Mouse (Mus musculus): Measurements from ENCODE around the gene Mylip. TPM values are rescaled to one million over a fixed set of nuclear protein-coding genes. Genes with fewer than 3 reads are reported as not detected.
A peak's percentile ranks its signal among the peaks of the same experiment; 100 is the strongest.

Mylip gene
- polyA plus RNA-seq, 1 experiment from 2014 or later, result 7.8 TPM

DNA sequence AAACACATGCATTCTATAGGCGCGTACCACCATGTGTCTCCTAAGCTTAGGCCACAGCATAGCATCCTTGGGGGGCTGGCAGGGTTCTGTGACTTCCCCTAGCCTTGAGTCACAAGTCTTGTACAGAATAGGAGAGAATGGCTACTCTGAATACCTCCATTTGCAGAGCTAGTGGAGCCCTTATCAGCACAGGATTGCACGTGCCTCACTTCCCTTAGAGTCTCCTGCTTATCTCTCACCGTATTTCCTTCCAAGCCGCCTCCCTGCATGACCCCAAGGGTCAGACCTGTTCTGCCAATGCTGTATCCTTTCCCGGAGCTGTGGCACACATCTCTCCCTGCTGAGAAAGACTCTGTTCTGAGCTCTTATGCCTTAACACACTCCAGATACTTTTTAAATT lies 17.2 kb downstream of the Mylip start:
- no peak for DNase-seq (ENCODE audit: low spot score)
- no peak overlapping the region for H3K4me2 ChIP-seq (replicated peaks; ENCODE audit: low read depth, low read length)
- H3K27me3 ChIP-seq (ENCODE audit: control insufficient read depth, insufficient read depth, low read length), result no peaks in the 10 kb centered on the region
- H3K9me3 ChIP-seq (ENCODE audit: control insufficient read depth, low read length), result no peaks in the 10 kb centered on the region
- H3K4me1 ChIP-seq (replicated peaks; ENCODE audit: control insufficient read depth, insufficient read depth, low read length), result no peaks in the 10 kb centered on the region
- no peak overlapping the region for H3K27ac ChIP-seq (ENCODE audit: low read depth, low read length)
- WGBS, result 77% methylated on average over 6 of the region's 6 CpGs
- no peak for ATAC-seq (ENCODE audit: low FRiP score)
- H3K9ac ChIP-seq (ENCODE audit: low read depth, low read length), result no peak overlapping the region
- H3K4me3 ChIP-seq (ENCODE audit: low read depth, low read length), result no peak overlapping the region
- peaks cover 3% of the 10 kb centered on the region; the same call in 1 of the 2 replicates for H3K36me3 ChIP-seq (ENCODE audit: control insufficient read depth, insufficient read depth, low read length)

DNA sequence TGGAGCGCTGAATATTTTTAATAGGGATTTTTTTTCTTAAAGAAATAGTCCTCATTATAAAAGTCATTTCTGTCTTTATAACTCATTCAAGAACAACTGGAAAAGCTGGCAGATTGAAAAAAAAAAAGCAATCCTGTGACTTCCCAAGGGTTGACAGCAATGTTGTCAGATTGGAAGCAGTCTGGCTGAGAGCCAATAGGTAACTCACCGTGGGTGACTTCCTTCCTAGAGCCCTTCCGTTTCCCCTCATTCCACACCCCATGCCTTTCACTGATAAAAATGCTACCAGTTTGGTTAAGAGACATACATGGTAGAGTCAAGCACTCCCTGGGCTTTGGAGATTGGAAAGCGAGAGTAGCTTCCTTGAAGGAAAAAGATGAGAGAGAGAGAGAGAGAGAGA lies 21.4 kb downstream of the Mylip start:
- ATAC-seq (ENCODE audit: low FRiP score), result no peak

DNA sequence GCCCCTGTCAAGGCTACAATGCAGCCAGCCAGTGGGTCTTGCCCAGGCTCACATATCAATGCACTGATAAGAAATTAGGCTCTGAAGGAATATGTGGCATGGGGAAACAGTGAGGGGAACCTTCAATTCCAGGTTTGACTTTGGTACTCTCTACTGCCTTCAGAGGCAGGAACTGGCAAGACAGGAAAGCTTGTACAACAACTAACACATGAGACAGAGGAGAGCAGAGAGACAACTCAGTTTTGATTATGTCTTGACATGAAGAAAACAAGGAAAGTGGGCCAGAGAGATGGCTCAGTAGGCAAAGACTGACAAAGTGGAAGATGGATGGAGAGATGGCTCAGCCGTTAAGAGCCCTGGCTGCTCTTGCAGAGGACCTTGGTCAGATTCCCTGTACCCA lies 23.5 kb downstream of the Mylip start:
- H3K36me3 ChIP-seq (ENCODE audit: control insufficient read depth, insufficient read depth, low read length), result peaks cover 3% of the 10 kb centered on the region; the same call in 1 of the 2 replicates
- 94% methylated on average over 1 of the region's 1 CpGs for WGBS
- no peak for DNase-seq (ENCODE audit: low spot score)

More for the DNA sequence above, 21.4 kb downstream of the Mylip start:
- DNase-seq (ENCODE audit: low spot score), result no peak
- Histone ChIP-seq H3K9ac (ENCODE audit: low read depth, low read length) (no peak overlapping the region), H3K4me2 (replicated peaks; ENCODE audit: low read depth, low read length) (no peak overlapping the region), H3K36me3 (ENCODE audit: control insufficient read depth, insufficient read depth, low read length) (peaks cover 3% of the 10 kb centered on the region; the same call in 1 of the 2 replicates), H3K4me1 (replicated peaks; ENCODE audit: control insufficient read depth, insufficient read depth, low read length) (no peaks in the 10 kb centered on the region), H3K9me3 (ENCODE audit: control insufficient read depth, low read length) (no peaks in the 10 kb centered on the region), H3K27ac (ENCODE audit: low read depth, low read length) (no peak overlapping the region), H3K4me3 (ENCODE audit: low read depth, low read length) (no peak overlapping the region), H3K27me3 (ENCODE audit: control insufficient read depth, insufficient read depth, low read length) (no peaks in the 10 kb centered on the region)
- WGBS, result 89% methylated on average over 4 of the region's 4 CpGs

DNA sequence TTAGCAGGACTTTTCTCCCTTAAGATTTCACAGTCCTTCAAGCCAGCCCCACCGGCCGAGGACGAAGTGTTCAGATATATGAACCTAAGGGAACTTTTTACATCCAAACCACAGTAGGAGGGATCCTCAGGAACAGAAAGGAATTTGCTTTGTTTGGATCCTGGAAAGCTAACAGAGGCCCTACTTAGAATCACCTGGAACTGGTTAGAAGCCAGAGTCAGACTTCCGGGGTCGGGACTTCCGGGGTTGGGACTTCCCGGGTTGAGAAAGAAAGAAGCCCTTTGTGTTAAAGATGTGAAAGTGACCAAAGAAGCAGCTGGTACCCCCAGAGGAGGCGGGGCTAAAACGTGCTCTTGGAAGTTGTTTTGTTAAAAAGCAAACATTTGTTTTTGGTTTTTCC lies 24.5 kb downstream of the Mylip start:
- H3K4me3 ChIP-seq (ENCODE audit: low read depth, low read length), result no peak overlapping the region
- no peak overlapping the region for H3K4me2 ChIP-seq (replicated peaks; ENCODE audit: low read depth, low read length)
- DNase-seq (ENCODE audit: low spot score) (no peak), ATAC-seq (ENCODE audit: low FRiP score) (no peak)
- 51% methylated on average over 9 of the region's 9 CpGs for WGBS
- H3K9me3 ChIP-seq (ENCODE audit: control insufficient read depth, low read length), result no peaks in the 10 kb centered on the region
- no peak overlapping the region for H3K27ac ChIP-seq (ENCODE audit: low read depth, low read length)
- no peak overlapping the region for H3K9ac ChIP-seq (ENCODE audit: low read depth, low read length)
- no peaks in the 10 kb centered on the region for H3K36me3 ChIP-seq (ENCODE audit: control insufficient read depth, insufficient read depth, low read length)
- H3K27me3 ChIP-seq (ENCODE audit: control insufficient read depth, insufficient read depth, low read length), result no peaks in the 10 kb centered on the region
- H3K4me1 ChIP-seq (replicated peaks; ENCODE audit: control insufficient read depth, insufficient read depth, low read length), result no peaks in the 10 kb centered on the region

More for the DNA sequence above, 23.5 kb downstream of the Mylip start:
- Histone ChIP-seq H3K4me3 (ENCODE audit: low read depth, low read length) (no peak overlapping the region), H3K9me3 (ENCODE audit: control insufficient read depth, low read length) (no peaks in the 10 kb centered on the region), H3K4me2 (replicated peaks; ENCODE audit: low read depth, low read length) (no peak overlapping the region), H3K27me3 (ENCODE audit: control insufficient read depth, insufficient read depth, low read length) (no peaks in the 10 kb centered on the region), H3K4me1 (replicated peaks; ENCODE audit: control insufficient read depth, insufficient read depth, low read length) (no peaks in the 10 kb centered on the region), H3K9ac (ENCODE audit: low read depth, low read length) (no peak overlapping the region), H3K27ac (ENCODE audit: low read depth, low read length) (no peak overlapping the region)
- ATAC-seq (ENCODE audit: low FRiP score), result no peak

DNA sequence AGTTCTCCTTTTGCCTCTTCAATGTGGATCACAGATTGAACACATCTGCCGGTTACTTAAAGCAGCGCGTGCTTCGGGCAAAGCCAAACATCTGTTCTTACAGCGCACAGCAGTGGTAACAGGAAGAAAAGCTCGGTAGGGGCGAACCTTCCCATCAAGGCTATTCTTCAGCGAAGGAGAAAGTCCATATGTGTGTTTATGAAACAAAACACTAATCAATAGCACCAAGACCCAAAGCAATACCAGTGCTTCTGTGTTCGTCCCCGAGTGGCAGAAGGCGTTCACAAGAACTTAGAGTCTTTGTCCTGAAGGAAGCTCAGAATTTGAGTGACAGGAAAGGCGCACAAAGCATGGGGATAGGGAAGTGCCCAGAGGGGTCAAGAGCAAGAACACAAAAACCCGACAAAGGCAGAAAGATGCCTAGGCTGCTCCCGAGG lies 27.1 kb downstream of the Mylip start:
- H3K27ac ChIP-seq (ENCODE audit: low read depth, low read length), result 0 out of 2 replicates have a peak overlapping the region, but pooled peaks have one; percentile 34
- H3K9ac ChIP-seq (ENCODE audit: low read depth, low read length), result no peak overlapping the region
- no peaks in the 10 kb centered on the region for H3K9me3 ChIP-seq (ENCODE audit: control insufficient read depth, low read length)
- DNase-seq (ENCODE audit: low spot score) (peak; percentile 61), ATAC-seq (ENCODE audit: low FRiP score) (no peak)
- H3K4me1 ChIP-seq (replicated peaks; ENCODE audit: control insufficient read depth, insufficient read depth, low read length), result no peaks in the 10 kb centered on the region
- no peaks in the 10 kb centered on the region for H3K36me3 ChIP-seq (ENCODE audit: control insufficient read depth, insufficient read depth, low read length)
- H3K27me3 ChIP-seq (ENCODE audit: control insufficient read depth, insufficient read depth, low read length), result no peaks in the 10 kb centered on the region
- no peak overlapping the region for H3K4me3 ChIP-seq (ENCODE audit: low read depth, low read length)
- 28% methylated on average over 14 of the region's 14 CpGs for WGBS
- H3K4me2 ChIP-seq (replicated peaks; ENCODE audit: low read depth, low read length), result peak overlapping the region; percentile 26; the same call in 1 of the 2 replicates

DNA sequence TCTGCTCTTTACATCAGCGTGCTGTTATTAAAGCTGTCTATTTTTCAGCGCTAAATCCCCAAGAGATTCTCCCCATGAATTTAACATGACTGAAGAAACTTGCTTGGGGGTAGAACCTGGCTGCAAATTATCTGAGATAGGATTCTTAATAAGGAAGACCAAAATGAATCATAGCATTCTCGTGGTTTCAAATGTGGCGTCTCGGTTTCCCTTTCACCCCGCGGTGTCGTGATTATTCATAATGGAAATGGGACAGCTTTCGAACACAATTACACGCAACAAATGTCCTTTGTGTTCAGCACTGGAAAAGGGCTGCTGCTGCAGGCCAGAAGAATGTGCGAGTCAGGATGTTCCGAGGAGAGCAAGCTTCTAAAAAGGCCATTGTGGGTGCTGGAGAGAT lies 29.4 kb downstream of the Mylip start:
- Histone ChIP-seq H3K9ac (ENCODE audit: low read depth, low read length) (no peak overlapping the region), H3K27me3 (ENCODE audit: control insufficient read depth, insufficient read depth, low read length) (no peaks in the 10 kb centered on the region), H3K27ac (ENCODE audit: low read depth, low read length) (peak overlapping the region; percentile 39; the same call in 1 of the 2 replicates), H3K4me2 (replicated peaks; ENCODE audit: low read depth, low read length) (no peak overlapping the region), H3K4me1 (replicated peaks; ENCODE audit: control insufficient read depth, insufficient read depth, low read length) (no peaks in the 10 kb centered on the region), H3K36me3 (ENCODE audit: control insufficient read depth, insufficient read depth, low read length) (no peaks in the 10 kb centered on the region), H3K4me3 (ENCODE audit: low read depth, low read length) (no peak overlapping the region), H3K9me3 (ENCODE audit: control insufficient read depth, low read length) (no peaks in the 10 kb centered on the region)
- ATAC-seq (ENCODE audit: low FRiP score) (no peak), DNase-seq (ENCODE audit: low spot score) (peak; percentile 46)
- WGBS, result 43% methylated on average over 12 of the region's 12 CpGs

DNA sequence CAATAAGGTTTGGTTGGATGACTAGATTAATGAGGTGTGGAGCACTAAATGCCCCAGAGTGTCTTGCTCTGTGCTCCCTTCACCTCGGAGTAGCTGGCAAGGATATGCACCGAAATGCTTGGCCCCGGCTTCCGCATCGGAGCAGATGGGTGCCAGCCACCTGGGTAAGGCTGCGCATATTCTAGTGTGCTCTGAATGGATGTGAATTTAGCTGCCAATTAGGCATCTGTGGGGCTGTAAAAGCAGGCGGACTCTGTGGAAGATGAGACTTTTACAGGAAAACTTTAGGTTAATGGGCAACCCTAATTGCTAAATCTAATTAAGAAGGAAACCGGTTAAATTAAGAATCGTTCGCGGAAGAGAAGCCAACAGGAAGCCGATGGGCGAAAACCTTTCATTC lies 32.7 kb downstream of the Mylip start:
- WGBS, result 87% methylated on average over 13 of the region's 13 CpGs
- ATAC-seq (ENCODE audit: low FRiP score) (no peak), DNase-seq (ENCODE audit: low spot score) (no peak)
- H3K9me3 ChIP-seq (ENCODE audit: control insufficient read depth, low read length), result no peaks in the 10 kb centered on the region
- H3K4me2 ChIP-seq (replicated peaks; ENCODE audit: low read depth, low read length), result no peak overlapping the region
- H3K4me3 ChIP-seq (ENCODE audit: low read depth, low read length), result no peak overlapping the region
- H3K27ac ChIP-seq (ENCODE audit: low read depth, low read length), result no peak overlapping the region
- no peaks in the 10 kb centered on the region for H3K27me3 ChIP-seq (ENCODE audit: control insufficient read depth, insufficient read depth, low read length)
- no peak overlapping the region for H3K9ac ChIP-seq (ENCODE audit: low read depth, low read length)
- H3K4me1 ChIP-seq (replicated peaks; ENCODE audit: control insufficient read depth, insufficient read depth, low read length), result no peaks in the 10 kb centered on the region
- no peaks in the 10 kb centered on the region for H3K36me3 ChIP-seq (ENCODE audit: control insufficient read depth, insufficient read depth, low read length)

DNA sequence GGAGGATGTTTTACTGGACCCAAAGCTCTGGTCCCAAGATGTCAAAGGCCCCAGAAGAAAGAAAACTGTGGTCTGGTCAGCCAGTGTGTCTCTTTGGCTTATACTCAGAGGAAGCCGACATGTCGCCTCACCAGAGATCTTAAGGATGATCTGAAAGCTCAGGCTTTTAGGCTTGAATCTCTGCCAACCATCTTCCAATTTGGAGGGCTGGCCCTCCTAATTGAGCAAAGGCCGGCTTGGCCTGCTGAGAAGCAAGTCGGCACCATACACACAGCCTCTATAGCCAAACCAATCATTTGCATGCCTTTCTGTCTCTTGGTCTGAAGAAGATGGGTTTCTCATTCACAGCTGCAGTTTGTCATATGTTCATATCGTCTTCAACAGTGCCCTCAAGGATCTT lies 33.2 kb downstream of the Mylip start:
- Histone ChIP-seq H3K4me2 (replicated peaks; ENCODE audit: low read depth, low read length) (no peak overlapping the region), H3K9me3 (ENCODE audit: control insufficient read depth, low read length) (no peaks in the 10 kb centered on the region), H3K27ac (ENCODE audit: low read depth, low read length) (no peak overlapping the region), H3K36me3 (ENCODE audit: control insufficient read depth, insufficient read depth, low read length) (no peaks in the 10 kb centered on the region), H3K27me3 (ENCODE audit: control insufficient read depth, insufficient read depth, low read length) (no peaks in the 10 kb centered on the region), H3K4me1 (replicated peaks; ENCODE audit: control insufficient read depth, insufficient read depth, low read length) (no peaks in the 10 kb centered on the region), H3K9ac (ENCODE audit: low read depth, low read length) (no peak overlapping the region), H3K4me3 (ENCODE audit: low read depth, low read length) (no peak overlapping the region)
- DNase-seq (ENCODE audit: low spot score) (no peak), ATAC-seq (ENCODE audit: low FRiP score) (no peak)
- WGBS, result 84% methylated on average over 5 of the region's 5 CpGs

DNA sequence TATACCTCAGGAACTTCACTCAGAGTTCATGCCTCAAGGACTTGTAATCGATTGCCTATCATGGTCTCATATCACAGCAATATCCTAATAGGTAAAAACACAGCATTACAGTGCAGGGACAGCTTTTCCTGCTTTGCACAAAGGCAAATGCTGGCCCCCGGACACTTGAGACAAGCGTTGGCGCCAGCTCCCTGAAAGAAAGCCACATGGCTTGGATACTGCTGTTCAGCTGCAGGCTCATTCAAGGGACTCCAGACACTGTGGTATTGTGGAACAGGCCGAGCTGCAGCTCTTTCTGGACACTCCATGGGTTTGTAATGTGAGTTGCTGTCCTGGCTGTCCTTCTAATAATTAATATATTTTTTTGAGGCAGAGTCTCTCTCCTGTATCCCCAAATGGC lies 34.4 kb downstream of the Mylip start:
- Histone ChIP-seq H3K27ac (ENCODE audit: low read depth, low read length) (no peak overlapping the region), H3K4me3 (ENCODE audit: low read depth, low read length) (no peak overlapping the region), H3K4me1 (replicated peaks; ENCODE audit: control insufficient read depth, insufficient read depth, low read length) (no peaks in the 10 kb centered on the region), H3K4me2 (replicated peaks; ENCODE audit: low read depth, low read length) (no peak overlapping the region), H3K36me3 (ENCODE audit: control insufficient read depth, insufficient read depth, low read length) (no peaks in the 10 kb centered on the region), H3K9me3 (ENCODE audit: control insufficient read depth, low read length) (no peaks in the 10 kb centered on the region), H3K9ac (ENCODE audit: low read depth, low read length) (no peak overlapping the region), H3K27me3 (ENCODE audit: control insufficient read depth, insufficient read depth, low read length) (no peaks in the 10 kb centered on the region)
- WGBS, result 87% methylated on average over 5 of the region's 5 CpGs
- DNase-seq (ENCODE audit: low spot score), result no peak
- ATAC-seq (ENCODE audit: low FRiP score), result no peak
